Comparison of ENCODE assay signal across 13 mouse cellular contexts in the genomic region with DNA sequence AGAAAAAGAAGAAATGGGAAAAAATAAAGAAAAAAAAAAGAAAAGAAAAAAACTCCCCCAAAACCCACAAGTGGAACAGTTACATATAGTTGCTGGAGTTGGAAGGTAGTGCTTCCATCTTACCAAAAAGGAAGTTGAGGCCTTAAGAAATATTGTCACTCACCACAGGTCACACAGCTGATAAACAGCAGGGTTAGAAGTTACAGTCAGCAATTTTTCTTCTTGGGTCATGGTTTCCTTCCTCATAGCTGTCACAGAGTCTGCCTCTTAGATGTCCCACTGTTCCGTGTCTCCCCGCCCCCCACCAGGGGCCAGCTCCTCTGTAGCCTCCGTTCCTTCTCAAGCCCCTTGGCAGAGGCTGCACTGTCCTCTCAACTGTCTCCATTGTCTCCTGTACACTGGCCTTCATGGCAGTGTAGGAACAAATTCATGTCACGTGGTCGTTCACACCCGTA. TPM values are rescaled to one million over a fixed set of nuclear protein-coding genes. Genes with fewer than 3 reads are reported as not detected.
DNase-seq lines count a peak whose midpoint lies in the region; ATAC-seq and TF ChIP-seq lines count a peak whose summit lies in the region.
"Had no signal": no experiment of that assay in that cellular context is flagged by ENCODE, and none has a peak within 500 bp of the region (broad histone marks: within the 10 kb centered on the region; RNA-seq: fewer than 3 reads in every experiment).

No protein-coding gene starts in this region.

- H3K9me3 ChIP-seq in heart, embryonic 10.5 days: no peaks in the 10 kb centered on the region
- H3K9me3 ChIP-seq in MEL (replicated peaks; ENCODE audit: insufficient read depth, low read length): no peaks in the 10 kb centered on the region
- no peaks in the 10 kb centered on the region for H3K9me3 ChIP-seq in kidney, embryonic 15.5 days (replicated peaks)
- no peaks in the 10 kb centered on the region for H3K9me3 ChIP-seq in liver, postnatal 0 days (ENCODE audit: low read length)
- H3K9me3 ChIP-seq: midbrain, embryonic 15.5 days had no signal

- H3K36me3 ChIP-seq in heart, embryonic 10.5 days: no peaks in the 10 kb centered on the region
- H3K36me3 ChIP-seq in MEL (ENCODE audit: control insufficient read depth in 1 of 2, insufficient read depth in 2 of 2, low read length in 2 of 2): peaks cover 0 to 38% of the 10 kb centered on the region in 2 experiments; a peak in 2 of 4 replicates
- no peaks in the 10 kb centered on the region for H3K36me3 ChIP-seq in kidney, embryonic 15.5 days
- no peaks in the 10 kb centered on the region for H3K36me3 ChIP-seq in liver, postnatal 0 days (replicated peaks; ENCODE audit: insufficient read depth, low read length)
- H3K36me3 ChIP-seq: midbrain, embryonic 15.5 days had no signal

- H3K4me1 ChIP-seq in heart, embryonic 10.5 days: peaks cover 29% of the 10 kb centered on the region
- H3K4me1 ChIP-seq in MEL (ENCODE audit: control insufficient read depth in 1 of 2, insufficient read depth in 2 of 2, low read length in 2 of 2): peaks cover 6 to 38% of the 10 kb centered on the region in 2 experiments
- H3K4me1 ChIP-seq in kidney, embryonic 15.5 days: peaks cover 27% of the 10 kb centered on the region
- peaks cover 10% of the 10 kb centered on the region for H3K4me1 ChIP-seq in liver, postnatal 0 days (ENCODE audit: insufficient read depth)

- H3K9ac ChIP-seq in MEL (ENCODE audit: control insufficient read depth, low read depth, low read length, poor library complexity, severe bottlenecking): peak overlapping the region; percentile 29
- H3K9ac ChIP-seq in kidney, embryonic 15.5 days: no peak overlapping the region
- H3K9ac ChIP-seq in liver, postnatal 0 days (replicated peaks): no peak overlapping the region
- H3K9ac ChIP-seq: midbrain, embryonic 15.5 days had no signal

- TF ChIP-seq RAD21 in MEL (IDR thresholded peaks at IDR 0.05; ENCODE audit: low read depth, low read length): peak; percentile 1; the same call in 1 of the 2 replicates

- peak in 1 of 2 experiments; percentile 21; a peak in 1 of 4 replicates for TF ChIP-seq POLR2A in MEL (IDR thresholded peaks at IDR 0.05; ENCODE audit: control insufficient read depth in 1 of 2, insufficient read depth in 1 of 2, low read depth in 1 of 2, low read length in 2 of 2, poor library complexity in 1 of 2)

- ATAC-seq in kidney, embryonic 15.5 days (replicated peaks; ENCODE audit: low FRiP score): 0 out of 2 replicates have a peak, but pooled peaks have one; percentile 22
- peak; percentile 68 for ATAC-seq in liver, postnatal 0 days
- ATAC-seq: inflammation-experienced regulatory T-cells, adult 6 months had no signal

- peak; percentile 81 to 85 for TF ChIP-seq EP300 in MEL (IDR thresholded peaks at IDR 0.05; ENCODE audit: low read depth in 1 of 2, low read length in 2 of 2)
- no peak for TF ChIP-seq EP300 in liver, postnatal 0 days (IDR thresholded peaks at IDR 0.05; ENCODE audit: low read depth)

- no peaks in the 10 kb centered on the region for H3K27me3 ChIP-seq in heart, embryonic 10.5 days (ENCODE audit: insufficient read depth, poor library complexity, severe bottlenecking)
- H3K27me3 ChIP-seq in MEL (ENCODE audit: control insufficient read depth in 1 of 2, insufficient read depth in 2 of 2, low read length in 2 of 2): no peaks in the 10 kb centered on the region
- no peaks in the 10 kb centered on the region for H3K27me3 ChIP-seq in kidney, embryonic 15.5 days
- no peaks in the 10 kb centered on the region for H3K27me3 ChIP-seq in liver, postnatal 0 days (ENCODE audit: insufficient read depth, low read length)
- H3K27me3 ChIP-seq: midbrain, embryonic 15.5 days had no signal

- no peak overlapping the region for H3K4me2 ChIP-seq in kidney, embryonic 15.5 days
- H3K4me2 ChIP-seq in liver, postnatal 0 days (ENCODE audit: low read depth, low read length): peak overlapping the region; percentile 41

- no peak overlapping the region for H3K4me3 ChIP-seq in heart, embryonic 10.5 days
- peak overlapping the region; percentile 4 to 33; a peak in 3 of 4 replicates for H3K4me3 ChIP-seq in MEL (ENCODE audit: control insufficient read depth in 1 of 2, insufficient read depth in 1 of 2, low read depth in 2 of 2, low read length in 2 of 2)
- no peak overlapping the region for H3K4me3 ChIP-seq in kidney, embryonic 15.5 days (replicated peaks)
- no peak overlapping the region for H3K4me3 ChIP-seq in liver, postnatal 0 days (ENCODE audit: low read depth, low read length)

- H3K79me2 ChIP-seq in MEL (ENCODE audit: control insufficient read depth, insufficient read depth, low read length, poor library complexity): no peaks in the 10 kb centered on the region

- 67% methylated on average over 6 of the region's 6 CpGs for WGBS in heart, embryonic 10.5 days
- WGBS in kidney, embryonic 15.5 days: 63% methylated on average over 6 of the region's 6 CpGs
- 36% methylated on average over 6 of the region's 6 CpGs for WGBS in liver, postnatal 0 days (ENCODE audit: insufficient replicate concordance)

- H3K27ac ChIP-seq in heart, embryonic 10.5 days: no peak overlapping the region
- peak overlapping the region; percentile 45 for H3K27ac ChIP-seq in MEL (ENCODE audit: control insufficient read depth, low read depth, low read length)
- H3K27ac ChIP-seq in kidney, embryonic 15.5 days: peak overlapping the region; percentile 76
- 0 out of 2 replicates have a peak overlapping the region, but pooled peaks have one; percentile 24 for H3K27ac ChIP-seq in liver, postnatal 0 days (ENCODE audit: low read depth)
- H3K27ac ChIP-seq: midbrain, embryonic 15.5 days had no signal

- DNase-seq in heart, adult 11 months: peak; percentile 86
- no peak for DNase-seq in heart, embryonic 10.5 days (ENCODE audit: low spot score)
- DNase-seq in MEL (ENCODE audit: low read depth, low spot score): peak; percentile 88
- DNase-seq in liver, postnatal 0 days: peak; percentile 29
- DNase-seq in cerebellum, adult 11 months: no peak
- no peak for DNase-seq in right cerebral cortex, postnatal 10 days (ENCODE audit: low spot score in 2 of 2)
- no peak for DNase-seq in urinary bladder, postnatal 25 days (ENCODE audit: low spot score)
- DNase-seq: cerebellum, adult 11-12 months; left cerebral cortex, postnatal 4 days; thymus, adult 2 months had no signal

- no peak for TF ChIP-seq CTCF in MEL (IDR thresholded peaks at IDR 0.05 in 2 of 3, conservative IDR thresholded peaks at IDR 0.05 in 1 of 3; ENCODE audit: control insufficient read depth in 1 of 3, insufficient read depth in 1 of 3, low read depth in 2 of 3, low read length in 3 of 3, poor library complexity in 1 of 3, severe bottlenecking in 1 of 3)
- TF ChIP-seq CTCF in liver, postnatal 0 days (IDR thresholded peaks at IDR 0.05; ENCODE audit: low read depth): no peak

TF ChIP-seq in MEL, 35 proteins besides CTCF, POLR2A, EP300 and RAD21 (continues in another document):
- TF ChIP-seq MEF2A (IDR thresholded peaks at IDR 0.05; ENCODE audit: extremely low read depth, insufficient replicate concordance, low read depth, low read length, poor library complexity, severe bottlenecking) (no peak), NELFE (IDR thresholded peaks at IDR 0.05; ENCODE audit: low read depth, low read length) (no peak), MAFK (IDR thresholded peaks at IDR 0.05; ENCODE audit: borderline replicate concordance, low read depth, low read length) (peak; percentile 96), POLR2AphosphoS2 (IDR thresholded peaks at IDR 0.05; ENCODE audit: low read length) (no peak), ZKSCAN1 (IDR thresholded peaks at IDR 0.05; ENCODE audit: low read depth, low read length) (no peak), SIN3A (IDR thresholded peaks at IDR 0.05; ENCODE audit: low read length) (peak; percentile 94), HCFC1 (IDR thresholded peaks at IDR 0.05; ENCODE audit: low read depth, low read length) (0 out of 2 replicates have a peak, but pooled peaks have one; percentile 36), SMC3 (IDR thresholded peaks at IDR 0.05; ENCODE audit: low read depth, low read length) (peak; percentile 2; the same call in 1 of the 2 replicates), UBTF (IDR thresholded peaks at IDR 0.05; ENCODE audit: borderline replicate concordance, insufficient read depth, low read depth, low read length) (no peak), MAZ (IDR thresholded peaks at IDR 0.05; ENCODE audit: low read depth, low read length) (no peak), USF1 (IDR thresholded peaks at IDR 0.05; ENCODE audit: low read depth, low read length) (peak; percentile 87), MYB (IDR thresholded peaks at IDR 0.05; ENCODE audit: low read depth, low read length) (no peak), CHD2 (IDR thresholded peaks at IDR 0.05; ENCODE audit: low read length) (peak; percentile 45), ZC3H11A (IDR thresholded peaks at IDR 0.05; ENCODE audit: low read depth, low read length) (no peak), E2F4 (IDR thresholded peaks at IDR 0.05; ENCODE audit: borderline replicate concordance, low read depth, low read length) (no peak), GATA1 (IDR thresholded peaks at IDR 0.05; ENCODE audit: low read depth, low read length) (peak; percentile 69), ZMIZ1 (IDR thresholded peaks at IDR 0.05; ENCODE audit: low read depth, low read length) (no peak), JUND (IDR thresholded peaks at IDR 0.05; ENCODE audit: low read depth, low read length) (no peak), TAL1 (IDR thresholded peaks at IDR 0.05; ENCODE audit: low read length) (peak; percentile 25; the same call in 1 of the 2 replicates), ZNF384 (IDR thresholded peaks at IDR 0.05; ENCODE audit: low read depth, low read length) (peak; percentile 87), GABPA (IDR thresholded peaks at IDR 0.05; ENCODE audit: low read depth, low read length) (peak; percentile 56; the same call in 1 of the 2 replicates), NRF1 (IDR thresholded peaks at IDR 0.05; ENCODE audit: insufficient read depth, low read depth, low read length, poor library complexity, severe bottlenecking) (no peak), RCOR1 (IDR thresholded peaks at IDR 0.05; ENCODE audit: low read depth, low read length) (peak; percentile 34; the same call in 1 of the 2 replicates), KAT2A (conservative IDR thresholded peaks at IDR 0.05; ENCODE audit: low read depth, low read length) (no peak), CHD1 (IDR thresholded peaks at IDR 0.05; ENCODE audit: low read depth, low read length) (no peak)

RNA-seq across cellular contexts. Expression of a gene that starts 1.0 kb away (rescaled TPM):
- 5.5 and 8.2 TPM in 2 replicates for polyA plus RNA-seq in heart, embryonic 10.5 days (2016; fragmentation: Nextera tagmentation; extraction: Ambion mirVana)
- total RNA-seq in MEL (2012; rRNA removed): 0.19 and 0.39 TPM in 2 replicates
- under 1 TPM in 1 of 2 experiments, not detected in 1; 0.64 TPM for polyA plus RNA-seq in MEL (2012; ENCODE audit: insufficient read depth in 1 of 2, insufficient read length in 2 of 2, low read depth in 1 of 2, low replicate concordance in 2 of 2, missing spikeins in 1 of 2)
- polyA plus RNA-seq in kidney, embryonic 15.5 days (2015; fragmentation: Nextera tagmentation; extraction: Ambion mirVana): 18.3 and 20.7 TPM in 2 replicates
- 5.3 TPM in 2 replicates for polyA plus RNA-seq in liver, postnatal 0 days (2015; fragmentation: Nextera tagmentation; extraction: Ambion mirVana)

Comparison
In these comparisons a context has a peak if more than half of its experiments do, and no peak if none do; other contexts are left out.
1. DNase-seq: peak in heart, adult 11 months (single experiment), MEL (single experiment) and liver, postnatal 0 days (single experiment); none in heart, embryonic 10.5 days (single experiment), cerebellum, adult 11 months (single experiment), right cerebral cortex, postnatal 10 days (0 of 2) and urinary bladder, postnatal 25 days (single experiment).
2. H3K4me3 ChIP-seq: peak in MEL (2 of 2); none in heart, embryonic 10.5 days (single experiment), kidney, embryonic 15.5 days (single experiment) and liver, postnatal 0 days (single experiment).